Mouse (Mus musculus) CD4-positive, CD25-positive, alpha-beta regulatory T cell, adult 4 months (primary cell): Measurements from ENCODE around the gene Gm11563. TPM values are rescaled to one million over a fixed set of nuclear protein-coding genes. Genes with fewer than 3 reads are reported as not detected.

Experiments
- polyA plus RNA-seq, 2 experiments: library from polyadenylated mRNA; unstranded; fragments of 100-300 nt; shearing (Covaris generic); gene quantifications; one replicate each; pipeline ENCODE4 v1.2.1; 2017

The Gm11563 gene
- polyA plus RNA-seq, 2 experiments from 2014 or later: not detected

Other genes starting within 250 kb of the Gm11563 start
- gene Krt12, start 236.7 kb downstream of the Gm11563 start, polyA plus RNA-seq: not detected
- not detected for gene Krt20, start 220.8 kb downstream of the Gm11563 start, polyA plus RNA-seq
- not detected for gene Krt23, start 165.8 kb downstream of the Gm11563 start, polyA plus RNA-seq
- gene Krt39, start 137.6 kb downstream of the Gm11563 start, polyA plus RNA-seq: not detected
- gene Krt40, start 115.8 kb downstream of the Gm11563 start, polyA plus RNA-seq: not detected
- not detected for gene Krtap3-3, start 108.1 kb downstream of the Gm11563 start, polyA plus RNA-seq
- gene Krtap3-2, start 102.1 kb downstream of the Gm11563 start, polyA plus RNA-seq: not detected
- not detected for gene Gm11939, start 99.5 kb downstream of the Gm11563 start, polyA plus RNA-seq
- not detected for gene Krtap3-1, start 92.3 kb downstream of the Gm11563 start, polyA plus RNA-seq
- gene Krtap1-5, start 77.9 kb downstream of the Gm11563 start, polyA plus RNA-seq: not detected
- not detected for gene Krtap1-4, start 75.3 kb downstream of the Gm11563 start, polyA plus RNA-seq
- not detected for gene Krtap1-3, start 67.6 kb downstream of the Gm11563 start, polyA plus RNA-seq
- gene Krtap9-3, start 60.9 kb downstream of the Gm11563 start, polyA plus RNA-seq: not detected
- not detected for gene Gm11938, start 55.7 kb downstream of the Gm11563 start, polyA plus RNA-seq
- gene Gm11937, start 48.8 kb downstream of the Gm11563 start, polyA plus RNA-seq: not detected
- not detected for gene Krtap2-4, start 44.1 kb downstream of the Gm11563 start, polyA plus RNA-seq
- gene Gm11562, start 38.5 kb downstream of the Gm11563 start, polyA plus RNA-seq: not detected
- not detected for gene Krtap4-1, start 30.7 kb downstream of the Gm11563 start, polyA plus RNA-seq
- gene Krtap4-2, start 23.9 kb downstream of the Gm11563 start, polyA plus RNA-seq: not detected
- not detected for gene Krtap4-7, start 14.9 kb downstream of the Gm11563 start, polyA plus RNA-seq
- gene Gm11555, start 8.7 kb downstream of the Gm11563 start, polyA plus RNA-seq: not detected
- gene Krtap4-6, start 7.0 kb upstream of the Gm11563 start, polyA plus RNA-seq: not detected
- not detected for gene Gm14190, start 31.8 kb upstream of the Gm11563 start, polyA plus RNA-seq
- not detected for gene Gm14180, start 75.3 kb upstream of the Gm11563 start, polyA plus RNA-seq
- not detected for gene Gm11595, start 114.0 kb upstream of the Gm11563 start, polyA plus RNA-seq
- gene Krtap4-8, start 121.7 kb upstream of the Gm11563 start, polyA plus RNA-seq: not detected
- not detected for gene Krtap4-9, start 126.2 kb upstream of the Gm11563 start, polyA plus RNA-seq
- not detected for gene Gm11596, start 134.5 kb upstream of the Gm11563 start, polyA plus RNA-seq
- gene Gm11569, start 140.0 kb upstream of the Gm11563 start, polyA plus RNA-seq: not detected
- gene Gm11554, start 145.5 kb upstream of the Gm11563 start, polyA plus RNA-seq: not detected
- not detected for gene Krtap4-13, start 150.9 kb upstream of the Gm11563 start, polyA plus RNA-seq
- not detected for gene Gm11564, start 156.7 kb upstream of the Gm11563 start, polyA plus RNA-seq
- gene 2300003K06Rik, start 179.1 kb upstream of the Gm11563 start, polyA plus RNA-seq: not detected
- not detected for gene Krtap4-16, start 192.6 kb upstream of the Gm11563 start, polyA plus RNA-seq
- gene Gm11568, start 199.0 kb upstream of the Gm11563 start, polyA plus RNA-seq: not detected
- gene Gm11559, start 205.5 kb upstream of the Gm11563 start, polyA plus RNA-seq: not detected
- gene Krtap9-1, start 214.4 kb upstream of the Gm11563 start, polyA plus RNA-seq: not detected
- gene Gm11567, start 220.2 kb upstream of the Gm11563 start, polyA plus RNA-seq: not detected
- not detected for gene Krtap31-1, start 249.0 kb upstream of the Gm11563 start, polyA plus RNA-seq